Mouse (Mus musculus) G1E (cell line): ENCODE results near the gene Fam161b.

Experiments used
- CTCF ChIP-seq: IDR thresholded peaks from 2 replicates; pipeline ENCODE4 v1.5.1; 2012; ENCODE audit warnings: low read depth, low read length, inconsistent platforms, mixed read lengths
- GATA1 ChIP-seq: IDR thresholded peaks from 2 replicates; pipeline ENCODE4 v1.6.1; 2012; ENCODE audit warnings: borderline replicate concordance, low read length, inconsistent platforms, mixed read lengths
- GATA2 ChIP-seq: IDR thresholded peaks from 2 replicates; pipeline ENCODE4 v1.6.1; 2012; ENCODE audit warnings: low read depth, low read length, inconsistent platforms, borderline replicate concordance
- POLR2AphosphoS5 ChIP-seq: IDR thresholded peaks from 2 replicates; pipeline ENCODE4 v1.6.1; 2012; ENCODE audit warnings: low read depth, low read length, inconsistent platforms; ENCODE audit not compliant: insufficient replicate concordance
- TAL1 ChIP-seq: conservative IDR thresholded peaks from 2 replicates; pipeline ENCODE4 v1.6.1; 2012; ENCODE audit warnings: low read depth, low read length, inconsistent platforms, mixed read lengths

GRCm38 (mm10) chr12:84397685-84398084 lies 36.1 kb upstream of the Fam161b start:
- TF ChIP-seq CTCF (no peak), GATA1 (no peak), TAL1 (no peak), POLR2AphosphoS5 (no peak), GATA2 (no peak)
